Mouse (Mus musculus) megakaryocyte-erythroid progenitor cell, adult 5-6 weeks (primary cell): Measurements from ENCODE around the gene Tat. TPM values are rescaled to one million over a fixed set of nuclear protein-coding genes. Genes with fewer than 3 reads are reported as not detected.

ENCODE experiments used
- ATAC-seq: replicated peaks from 2 replicates; pipeline ENCODE4 v1.8.0; 2016; ENCODE audit warnings: mild to moderate bottlenecking, inconsistent platforms; ENCODE audit not compliant: severe bottlenecking, poor library complexity, low FRiP score, low TSS enrichment
- total RNA-seq, 2 experiments: library from RNA; stranded (forward) in 1 of 2; stranded (reverse) in 1 of 2; fragments of 200-1000, 215-1000 nt in 1 of 2; fragments of >200 nt in 1 of 2; fragmentation: Nextera tagmentation in 1 of 2; gene quantifications; 2 replicates each; pipeline ENCODE4 v1.2.3; 2014 to 2017

Tat gene
- total RNA-seq, 2 experiments from 2014 or later: not detected

DNA sequence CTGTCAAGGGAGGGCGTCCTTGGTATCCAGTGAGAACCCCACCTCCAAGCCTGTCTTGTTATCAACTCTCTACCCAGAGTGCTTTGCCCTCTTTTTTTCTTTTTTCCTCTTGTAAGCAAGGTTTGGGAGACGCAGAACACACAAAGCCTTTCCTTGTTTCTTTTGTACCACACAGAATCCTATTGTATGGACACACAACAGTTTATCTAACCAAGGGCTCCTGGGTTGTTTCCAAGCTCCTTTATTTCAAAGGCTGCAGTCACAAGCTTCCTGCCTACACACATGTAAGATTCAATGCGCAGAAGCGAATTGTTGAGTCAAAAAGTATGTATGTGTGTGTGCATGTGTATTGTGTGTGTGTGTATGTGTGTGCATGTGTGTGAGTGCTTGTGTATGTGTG lies 44.1 kb downstream of the Tat start:
- no peak for ATAC-seq

DNA sequence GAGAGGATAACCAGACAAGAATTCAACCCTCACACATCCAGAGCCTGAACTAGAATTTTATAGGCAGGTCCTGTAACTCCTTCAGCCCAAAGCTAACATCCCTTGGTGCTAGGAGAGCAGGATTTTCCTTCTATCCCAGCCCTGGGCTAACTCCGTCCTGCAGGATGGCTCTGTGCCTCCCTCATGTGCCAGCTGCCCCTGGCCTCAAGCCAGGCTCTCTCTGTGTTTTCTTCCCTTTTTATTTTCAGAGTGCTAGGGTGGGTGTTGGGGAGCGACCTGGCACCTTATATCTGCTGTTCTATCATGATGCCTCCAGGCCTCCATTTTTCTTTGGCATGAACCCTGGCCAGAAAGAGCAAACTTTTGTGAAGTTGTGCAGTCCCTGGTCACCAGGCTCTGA lies 45.9 kb downstream of the Tat start:
- no peak for ATAC-seq

DNA sequence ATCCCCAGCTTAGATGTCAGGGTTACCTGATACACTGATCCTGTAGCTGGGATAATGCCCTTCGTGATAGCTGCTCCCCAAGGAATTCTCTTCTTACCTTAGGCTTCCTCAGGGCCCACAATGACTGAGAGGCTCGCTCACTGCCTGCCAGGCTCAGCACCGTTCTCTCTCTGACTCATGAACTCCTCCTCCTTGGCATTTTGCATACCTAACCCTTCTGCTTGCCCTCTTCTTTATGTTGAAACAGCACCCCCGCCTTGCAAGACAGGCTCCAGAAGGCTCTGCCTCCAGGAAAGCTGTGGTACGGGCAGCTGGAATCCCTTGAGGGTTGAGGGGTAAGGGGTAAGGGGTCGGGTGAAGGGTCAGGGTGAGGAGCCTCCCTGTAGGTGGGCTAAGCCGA lies 49.0 kb downstream of the Tat start:
- ATAC-seq: no peak

DNA sequence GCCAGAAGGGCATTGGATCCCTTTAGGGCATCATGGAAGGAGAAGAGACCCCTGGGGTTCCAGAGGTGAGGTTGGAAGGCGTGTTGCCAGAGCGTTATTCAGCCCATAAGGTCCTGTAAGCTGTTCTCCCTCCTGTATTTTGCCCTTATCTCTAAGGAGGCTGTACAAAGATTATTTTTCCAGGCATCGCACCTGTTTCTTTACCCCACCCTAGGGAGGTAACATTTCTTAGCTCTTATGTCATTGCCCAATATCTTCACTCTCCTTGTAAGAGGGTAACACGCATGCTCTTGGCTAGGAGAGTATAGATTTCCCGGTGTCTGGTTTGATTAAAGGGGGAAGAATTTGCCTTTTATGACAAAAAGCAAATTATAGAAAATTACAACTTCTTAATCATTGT lies 49.4 kb downstream of the Tat start, which contains the start of gene Chst4:
Gene Chst4, minus strand, starts transcription at position 82 of the 400 bp plus-strand sequence.
- ATAC-seq: no peak

DNA sequence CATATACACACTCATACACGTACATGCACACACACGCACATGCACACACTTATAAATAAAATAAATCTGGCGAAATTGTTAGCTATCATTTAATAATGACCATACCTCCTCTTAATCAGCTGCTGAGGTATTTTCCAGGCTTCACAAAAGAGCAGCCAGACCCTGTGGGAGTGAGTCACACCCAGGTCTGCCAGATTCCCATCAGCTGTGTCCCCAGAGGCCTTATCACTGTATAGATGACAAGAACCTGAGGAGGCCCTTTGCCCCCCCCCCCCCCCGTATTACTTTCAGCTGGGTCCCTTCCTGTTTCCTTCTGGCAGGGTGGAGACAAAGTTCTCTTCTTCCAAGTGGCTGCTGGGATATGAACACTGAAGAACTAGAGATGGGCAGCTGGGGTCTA lies 50.3 kb downstream of the Tat start:
- ATAC-seq: no peak

Other genes starting within 250 kb of the Tat start
- 65.0 and 65.3 TPM in 2 replicates for gene Ap1g1, start 211.9 kb upstream of the Tat start, total RNA-seq (2014; fragmentation: Nextera tagmentation)
- 55.6 and 69.0 TPM in 2 replicates for gene Ap1g1, start 211.9 kb upstream of the Tat start, total RNA-seq (2017)
- 7.0 and 12.7 TPM in 2 replicates for gene Phlpp2, start 121.9 kb upstream of the Tat start, total RNA-seq (2014; fragmentation: Nextera tagmentation)
- 5.4 and 8.8 TPM in 2 replicates for gene Phlpp2, start 121.9 kb upstream of the Tat start, total RNA-seq (2017)
- not detected in 2 replicates for gene Marveld3, start 28.2 kb upstream of the Tat start, total RNA-seq (2014; fragmentation: Nextera tagmentation)
- gene Marveld3, start 28.2 kb upstream of the Tat start, total RNA-seq (2017): not detected in 2 replicates
- gene Chst4, start 49.3 kb downstream of the Tat start, total RNA-seq (2014; fragmentation: Nextera tagmentation): not detected in 2 replicates
- gene Chst4, start 49.3 kb downstream of the Tat start, total RNA-seq (2017): not detected in 2 replicates
- 0.27 TPM in 1 of 2 replicates, not detected in the other for gene Zfp612, start 89.3 kb downstream of the Tat start, total RNA-seq (2014; fragmentation: Nextera tagmentation)
- gene Zfp612, start 89.3 kb downstream of the Tat start, total RNA-seq (2017): not detected in 2 replicates
- gene Gm21964, start 110.8 kb downstream of the Tat start, total RNA-seq (2014; fragmentation: Nextera tagmentation): not detected in 2 replicates
- not detected in 2 replicates for gene Gm21964, start 110.8 kb downstream of the Tat start, total RNA-seq (2017)
- not detected in 2 replicates for gene Gm17720, start 112.3 kb downstream of the Tat start, total RNA-seq (2014; fragmentation: Nextera tagmentation)
- gene Gm17720, start 112.3 kb downstream of the Tat start, total RNA-seq (2017): not detected in 2 replicates
- gene Calb2, start 177.8 kb downstream of the Tat start, total RNA-seq (2014; fragmentation: Nextera tagmentation): not detected in 2 replicates
- not detected in 2 replicates for gene Calb2, start 177.8 kb downstream of the Tat start, total RNA-seq (2017)
- 8.9 and 11.4 TPM in 2 replicates for gene Cmtr2, start 225.2 kb downstream of the Tat start, total RNA-seq (2014; fragmentation: Nextera tagmentation)
- 11.7 and 16.5 TPM in 2 replicates for gene Cmtr2, start 225.2 kb downstream of the Tat start, total RNA-seq (2017)